Mouse (Mus musculus) kidney, embryonic 16.5 days (tissue): ENCODE data around the gene Trem2. TPM values are rescaled to one million over a fixed set of nuclear protein-coding genes. Genes with fewer than 3 reads are reported as not detected.
"Not testable (repeated sequence)": the region's sequence is repeated elsewhere in the genome, so short reads cannot be mapped to it uniquely, and the experiment has no call there.

ENCODE experiments used
- ATAC-seq: fragments of 200-750 bp; cut with Nextera tagmentation; 2 replicates; pipeline ENCODE4 v1.8.0; 2017; ENCODE audit warnings: moderate TSS enrichment; ENCODE audit not compliant: low FRiP score, low TSS enrichment
- H3K27ac ChIP-seq: fragments of 300-500 bp; sonication (generic); 2 replicates; pipeline ENCODE4 v1.5.1; 2014; ENCODE audit warnings: low read length
- H3K27me3 ChIP-seq: fragments of 300-500 bp; sonication (generic); 2 replicates; pipeline ENCODE4 v1.6.1; 2014; ENCODE audit warnings: low read length, control low read depth, mixed read lengths; ENCODE audit not compliant: insufficient read depth
- H3K36me3 ChIP-seq: fragments of 300-500 bp; sonication (generic); 2 replicates; pipeline ENCODE4 v1.6.1; 2014; ENCODE audit warnings: low read length, control low read depth, mixed read lengths; ENCODE audit not compliant: insufficient read depth
- H3K4me1 ChIP-seq: fragments of 300-500 bp; sonication (generic); 2 replicates; pipeline ENCODE4 v1.6.1; 2014; ENCODE audit warnings: low read length, control low read depth, mixed read lengths; ENCODE audit not compliant: insufficient read depth
- H3K4me2 ChIP-seq: fragments of 300-500 bp; sonication (generic); replicated peaks from 2 replicates; pipeline ENCODE4 v1.6.1; 2014; ENCODE audit warnings: low read depth, low read length
- H3K4me3 ChIP-seq: fragments of 300-500 bp; sonication (generic); 2 replicates; pipeline ENCODE4 v1.5.1; 2014; ENCODE audit warnings: mild to moderate bottlenecking, low read length
- H3K9ac ChIP-seq: fragments of 300-500 bp; sonication (generic); replicated peaks from 2 replicates; pipeline ENCODE4 v1.6.1; 2014; ENCODE audit warnings: low read length
- H3K9me3 ChIP-seq: fragments of 300-500 bp; sonication (generic); 2 replicates; pipeline ENCODE4 v1.6.1; 2016; ENCODE audit warnings: low read length, control low read depth
- WGBS: fragments of 180-500 bp; shearing (Covaris S2); extraction: QIAGEN DNeasy Blood & Tissue Kit; methylation state at CpG from one replicate; pipeline ENCODE4 v1.1.7; 2014; 5-methylcytosine and 5-hydroxymethylcytosine counted together
- polyA plus RNA-seq: library from polyadenylated mRNA; unstranded; fragments of >200 nt; fragmentation: Nextera tagmentation; extraction: Ambion mirVana; gene quantifications from 2 replicates; pipeline ENCODE4 v1.2.1, GENCODE M21; 2015

The Trem2 gene
- polyA plus RNA-seq, 1 experiment from 2014 or later, result 2.4 TPM

- WGBS, result 86% methylated on average over 4 of the region's 4 CpGs
- H3K4me2 ChIP-seq, result no peak overlapping the region
Observed at GRCm38 (mm10) chr17:48345824-48346223, 377 bp upstream of the Trem2 start.

GRCm38 (mm10) chr17:48346834-48347233, 633 bp downstream of the Trem2 start:
- no peak overlapping the region for H3K4me3 ChIP-seq
- no peaks in the 10 kb centered on the region for H3K9me3 ChIP-seq
- H3K27ac ChIP-seq, result no peak overlapping the region
- H3K9ac ChIP-seq, result no peak overlapping the region
- H3K4me1 ChIP-seq, result no peaks in the 10 kb centered on the region
- H3K4me2 ChIP-seq, result no peak overlapping the region
- 70% methylated on average over 4 of the region's 4 CpGs for WGBS
- ATAC-seq, result no peak
- H3K36me3 ChIP-seq, result no peaks in the 10 kb centered on the region
- no peaks in the 10 kb centered on the region for H3K27me3 ChIP-seq

More at GRCm38 (mm10) chr17:48345824-48346223, 377 bp upstream of the Trem2 start:
- no peaks in the 10 kb centered on the region for H3K27me3 ChIP-seq
- no peak for ATAC-seq
- no peaks in the 10 kb centered on the region for H3K4me1 ChIP-seq
- H3K4me3 ChIP-seq, result no peak overlapping the region
- H3K27ac ChIP-seq, result no peak overlapping the region
- H3K36me3 ChIP-seq, result no peaks in the 10 kb centered on the region
- no peak overlapping the region for H3K9ac ChIP-seq
- H3K9me3 ChIP-seq, result no peaks in the 10 kb centered on the region

- H3K27me3 ChIP-seq, result no peaks in the 10 kb centered on the region
- H3K36me3 ChIP-seq, result no peaks in the 10 kb centered on the region
- H3K9me3 ChIP-seq, result no peaks in the 10 kb centered on the region
- no peak overlapping the region for H3K4me2 ChIP-seq
- ATAC-seq, result no peak
- H3K27ac ChIP-seq, result no peak overlapping the region
- no peak overlapping the region for H3K9ac ChIP-seq
- H3K4me3 ChIP-seq, result no peak overlapping the region
- H3K4me1 ChIP-seq, result no peaks in the 10 kb centered on the region
- WGBS, result 74% methylated on average over 2 of the region's 2 CpGs
Observed at GRCm38 (mm10) chr17:48347287-48347686, 1.1 kb downstream of the Trem2 start.

- no peak for ATAC-seq
- Histone ChIP-seq H3K4me2 (no peak overlapping the region), H3K27me3 (no peaks in the 10 kb centered on the region), H3K4me1 (no peaks in the 10 kb centered on the region), H3K9ac (no peak overlapping the region), H3K27ac (no peak overlapping the region), H3K4me3 (no peak overlapping the region), H3K9me3 (no peaks in the 10 kb centered on the region), H3K36me3 (no peaks in the 10 kb centered on the region)
- 70% methylated on average over 5 of the region's 5 CpGs for WGBS
Observed at GRCm38 (mm10) chr17:48350681-48351193, 4.5 kb downstream of the Trem2 start.

- not testable (repeated sequence) for H3K4me1 ChIP-seq, H3K36me3 ChIP-seq, ATAC-seq, H3K27me3 ChIP-seq, H3K4me3 ChIP-seq, H3K27ac ChIP-seq, H3K9ac ChIP-seq, H3K4me2 ChIP-seq, H3K9me3 ChIP-seq
- WGBS, result 85% methylated on average over 7 of the region's 7 CpGs
Observed at GRCm38 (mm10) chr17:48352976-48353375, 6.8 kb downstream of the Trem2 start.

GRCm38 (mm10) chr17:48355822-48356221, 9.6 kb downstream of the Trem2 start:
- H3K4me1 ChIP-seq, result no peaks in the 10 kb centered on the region
- no peak overlapping the region for H3K4me3 ChIP-seq
- H3K9me3 ChIP-seq, result no peaks in the 10 kb centered on the region
- no peak overlapping the region for H3K4me2 ChIP-seq
- H3K9ac ChIP-seq, result no peak overlapping the region
- no peaks in the 10 kb centered on the region for H3K27me3 ChIP-seq
- no peaks in the 10 kb centered on the region for H3K36me3 ChIP-seq
- no peak for ATAC-seq
- no peak overlapping the region for H3K27ac ChIP-seq
- WGBS, result 81% methylated on average over 3 of the region's 3 CpGs

- no peaks in the 10 kb centered on the region for H3K27me3 ChIP-seq
- no peak for ATAC-seq
- H3K27ac ChIP-seq, result no peak overlapping the region
- WGBS, result 54% methylated on average over 2 of the region's 2 CpGs
- no peaks in the 10 kb centered on the region for H3K36me3 ChIP-seq
- H3K4me1 ChIP-seq, result no peaks in the 10 kb centered on the region
- no peak overlapping the region for H3K9ac ChIP-seq
- no peak overlapping the region for H3K4me3 ChIP-seq
- no peaks in the 10 kb centered on the region for H3K9me3 ChIP-seq
- H3K4me2 ChIP-seq, result no peak overlapping the region
Observed at GRCm38 (mm10) chr17:48357892-48358291, 11.7 kb downstream of the Trem2 start.

GRCm38 (mm10) chr17:48359616-48360015, 13.4 kb downstream of the Trem2 start, which contains the start of gene Treml1:
Gene Treml1 (plus strand): TSS chr17:48359916.
- WGBS, result 67% methylated on average over 7 of the region's 7 CpGs
- H3K9me3 ChIP-seq, result no peaks in the 10 kb centered on the region
- no peak within 1 kb of the TSS for H3K9ac ChIP-seq
- H3K4me3 ChIP-seq, result no peak within 1 kb of the TSS
- H3K27me3 ChIP-seq, result no peaks in the 10 kb centered on the region
- H3K36me3 ChIP-seq, result no peaks in the 10 kb centered on the region
- H3K4me1 ChIP-seq, result no peaks in the 10 kb centered on the region
- H3K27ac ChIP-seq, result no peak within 1 kb of the TSS
- H3K4me2 ChIP-seq, result no peak within 1 kb of the TSS
- ATAC-seq, result no peak

- H3K36me3 ChIP-seq, result no peaks in the 10 kb centered on the region
- no peak overlapping the region for H3K27ac ChIP-seq
- no peaks in the 10 kb centered on the region for H3K9me3 ChIP-seq
- 72% methylated on average over 4 of the region's 4 CpGs for WGBS
- H3K4me2 ChIP-seq, result no peak overlapping the region
- no peak for ATAC-seq
- no peaks in the 10 kb centered on the region for H3K4me1 ChIP-seq
- no peak overlapping the region for H3K9ac ChIP-seq
- no peak overlapping the region for H3K4me3 ChIP-seq
- no peaks in the 10 kb centered on the region for H3K27me3 ChIP-seq
Observed at GRCm38 (mm10) chr17:48360462-48360861, 14.3 kb downstream of the Trem2 start.

GRCm38 (mm10) chr17:48362346-48362745, 16.1 kb downstream of the Trem2 start:
- Histone ChIP-seq H3K4me1 (no peaks in the 10 kb centered on the region), H3K9ac (no peak overlapping the region), H3K4me3 (no peak overlapping the region), H3K9me3 (no peaks in the 10 kb centered on the region), H3K27ac (no peak overlapping the region), H3K4me2 (no peak overlapping the region), H3K27me3 (no peaks in the 10 kb centered on the region), H3K36me3 (no peaks in the 10 kb centered on the region)
- 69% methylated on average over 3 of the region's 3 CpGs for WGBS
- ATAC-seq, result no peak
